Mouse (Mus musculus): ENCODE data around the gene Zc3h12d.

- TF ChIP-seq CTCF (IDR thresholded peaks at IDR 0.05; ENCODE audit: low read depth) (no peak), EP300 (optimal IDR thresholded peaks at IDR 0.05) (no peak)
Observed at GRCm38 (mm10) chr10:7825281-7825665, 7.0 kb upstream of the Zc3h12d start.

Measured in stomach, postnatal 0 days (tissue).